Mouse (Mus musculus) heart, postnatal 10 days (tissue): ENCODE measurements around the gene Kif5a. TPM values are rescaled to one million over a fixed set of nuclear protein-coding genes. Genes with fewer than 3 reads are reported as not detected.

Source experiments
- DNase-seq, 2 experiments: peaks; one replicate each; pipeline ENCODE4 v3.0.0; 2021
- intact Hi-C: fragments of 180-260 bp; cut with DNase I; formaldehyde crosslinking; loops from one replicate; pipeline ENCODE4 v1.15.1; 2025
- total RNA-seq, 2 experiments: library from RNA; stranded (reverse); gene quantifications; 2 replicates each; pipeline ENCODE4 v1.2.3; 2021

Kif5a gene
- total RNA-seq, 2 experiments from 2014 or later, result 0.42 to 0.89 TPM

- intact Hi-C loops, result no loop called here
- no peak for DNase-seq
Observed at GRCm38 (mm10) chr10:127269884-127270283, 6.7 kb upstream of the Kif5a start.

- DNase-seq, result peak; percentile 37 to 47
- intact Hi-C loops, result no loop called here
Observed at GRCm38 (mm10) chr10:127269036-127269435, 5.9 kb upstream of the Kif5a start.

DNA sequence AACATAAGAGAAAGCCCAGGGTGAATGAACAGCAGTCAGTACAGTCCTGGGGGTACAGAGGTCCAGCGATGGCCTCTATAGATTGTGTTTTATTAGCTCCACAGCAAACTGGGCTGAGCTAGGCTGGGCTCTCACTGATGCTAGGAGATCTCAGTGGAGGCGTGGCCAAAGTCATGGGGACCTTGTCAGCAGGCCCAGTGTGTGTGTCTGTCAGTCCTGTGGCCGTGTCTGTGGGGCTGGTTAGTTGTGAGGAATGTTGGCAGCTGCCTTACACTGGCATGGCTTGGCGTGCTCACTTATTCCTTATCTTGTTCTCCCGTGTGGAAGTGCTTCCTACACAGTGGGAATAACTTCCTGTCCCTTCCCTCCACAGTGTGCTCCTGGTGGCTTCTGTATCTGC, 5.3 kb upstream of the Kif5a start:
- DNase-seq, result peak; percentile 59 to 60
- intact Hi-C loops, result no loop called here

- no peak for DNase-seq
- intact Hi-C loops, result no loop called here
Observed at GRCm38 (mm10) chr10:127267318-127267717, 4.2 kb upstream of the Kif5a start.

- intact Hi-C loops, result no loop called here
- DNase-seq, result peak; percentile 96 to 97
Observed at GRCm38 (mm10) chr10:127266112-127267091, 3.3 kb upstream of the Kif5a start, which contains the start of gene Dctn2. TSS of gene Dctn2 (plus strand) at chr10:127266368.

DNA sequence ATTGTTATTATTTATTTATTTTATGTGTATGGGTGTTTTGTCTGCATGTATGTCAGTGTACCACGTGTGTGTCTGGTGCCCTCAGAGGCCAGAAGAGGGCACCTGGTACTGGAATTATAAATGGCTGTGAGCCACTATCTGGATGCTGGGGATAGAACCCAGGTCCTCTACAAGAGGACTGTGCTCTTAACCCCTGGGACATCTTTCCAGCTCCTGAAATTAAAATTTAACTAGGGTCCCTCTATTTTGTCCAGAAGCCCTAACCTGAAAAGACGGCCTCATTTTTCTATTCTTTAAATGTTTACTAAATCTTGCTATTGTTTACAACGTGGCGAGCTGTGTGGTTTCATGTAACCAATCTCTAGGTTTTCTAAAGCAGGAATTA, 2.6 kb upstream of the Kif5a start:
- intact Hi-C loops, result loop anchor here (1.0 kb wide), 1 partner anchor 47 kb away; no protein-coding TSS in a partner anchor
- no peak for DNase-seq

- no peak for DNase-seq
- intact Hi-C loops, result loop anchor here (1.0 kb wide), 1 partner anchor 47 kb away; no protein-coding TSS in a partner anchor
Observed at GRCm38 (mm10) chr10:127264971-127265370, 1.8 kb upstream of the Kif5a start.

DNA sequence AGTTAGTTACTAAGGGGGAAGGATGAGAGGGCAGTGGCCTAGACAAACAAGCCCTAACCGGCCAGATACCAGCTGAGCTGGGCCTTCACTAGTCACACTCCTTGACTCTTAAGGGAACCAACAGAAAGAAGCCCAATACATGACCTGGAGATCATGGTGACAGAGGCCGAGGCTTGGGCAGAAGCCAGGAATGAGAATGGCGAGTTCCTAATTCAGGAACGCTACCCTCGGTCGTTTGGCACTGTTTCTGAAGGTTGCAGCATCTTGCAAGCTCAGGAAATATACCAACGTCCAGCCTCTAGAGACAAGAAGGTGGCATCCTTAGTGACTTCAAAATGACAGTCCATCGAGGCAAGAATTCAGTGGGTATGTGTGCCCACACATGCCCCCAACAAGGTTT, 1.2 kb upstream of the Kif5a start:
- DNase-seq, result no peak
- intact Hi-C loops, result no loop called here

DNA sequence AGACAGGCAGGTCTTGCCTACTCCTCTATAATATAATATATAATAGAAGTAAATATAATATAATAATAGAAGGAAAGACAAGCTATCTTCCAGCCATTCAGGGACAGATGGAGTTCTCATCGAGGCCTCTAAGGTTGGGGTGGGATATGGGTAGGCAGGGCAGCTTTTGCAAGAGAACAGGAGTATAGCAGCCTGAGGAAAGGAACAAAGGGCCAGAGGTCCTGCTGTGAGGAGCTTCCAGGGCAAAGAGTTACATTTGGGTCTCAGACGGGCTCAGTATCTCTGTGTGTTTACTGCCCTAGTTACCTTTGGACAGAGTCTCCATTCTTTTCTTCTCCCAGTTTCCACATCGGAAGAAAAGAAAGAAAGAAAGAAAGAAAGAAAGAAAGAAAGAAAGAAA, 483 bp upstream of the Kif5a start:
- DNase-seq, result no peak
- intact Hi-C loops, result no loop called here

DNA sequence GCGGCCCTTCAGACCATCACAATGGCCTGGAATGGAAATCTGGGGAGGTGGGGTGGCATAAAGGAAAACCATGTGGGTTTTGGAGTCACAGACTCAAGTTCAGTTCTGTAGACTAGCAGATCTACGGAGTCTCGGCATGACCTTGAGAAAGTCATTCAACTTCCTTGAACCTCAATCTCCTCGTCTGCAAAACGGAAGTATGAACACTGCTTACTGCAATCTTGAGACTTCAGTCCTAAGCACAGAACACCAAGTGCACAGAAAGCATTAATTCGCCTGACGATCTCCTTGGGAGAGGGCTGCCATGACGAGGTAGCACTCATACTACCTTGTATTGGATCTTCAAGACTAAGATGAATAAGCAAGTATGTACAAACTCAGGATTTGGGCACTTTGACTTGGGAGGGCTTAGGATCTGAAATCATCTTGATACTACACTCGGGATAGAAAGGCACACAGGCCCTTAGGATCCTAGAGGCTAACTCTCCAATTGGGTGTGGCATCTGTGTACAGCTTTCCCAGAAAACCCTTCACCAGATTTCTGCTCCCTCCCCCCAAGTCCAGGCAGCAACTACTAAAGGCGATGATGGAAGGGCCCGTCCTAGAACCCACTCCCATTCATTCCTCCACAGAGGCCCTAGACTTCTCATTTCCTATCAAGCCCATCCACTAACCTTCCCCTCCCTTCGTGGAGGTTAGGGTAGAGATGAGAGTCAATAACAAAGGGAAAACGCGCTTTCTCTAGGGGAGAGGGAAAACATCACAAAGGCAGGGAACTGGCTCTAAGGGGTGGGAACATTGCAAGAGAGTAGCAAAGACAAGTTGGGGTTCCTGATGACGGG, 1.2 kb downstream of the Kif5a start:
- no peak for DNase-seq
- intact Hi-C loops, result no loop called here

DNA sequence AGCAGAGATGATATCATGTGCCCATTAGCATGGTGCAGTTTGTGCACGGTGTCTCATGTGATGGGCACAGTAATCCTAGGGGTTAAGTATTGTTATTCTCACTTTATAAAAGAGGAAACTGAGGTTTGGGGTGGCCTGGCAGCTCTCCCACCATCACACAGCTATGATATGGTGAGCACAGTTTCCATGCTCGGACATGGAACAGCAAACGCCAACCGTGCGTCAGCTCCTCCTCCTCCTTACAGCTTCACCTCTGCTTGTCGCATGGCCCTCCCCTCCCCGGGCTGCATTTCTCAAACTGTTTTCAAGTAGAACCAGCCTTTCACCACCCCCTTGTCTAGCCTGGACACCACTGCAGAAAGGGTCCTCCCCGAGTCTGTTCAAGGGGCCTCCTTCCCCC, 4.7 kb downstream of the Kif5a start:
- intact Hi-C loops, result no loop called here

DNA sequence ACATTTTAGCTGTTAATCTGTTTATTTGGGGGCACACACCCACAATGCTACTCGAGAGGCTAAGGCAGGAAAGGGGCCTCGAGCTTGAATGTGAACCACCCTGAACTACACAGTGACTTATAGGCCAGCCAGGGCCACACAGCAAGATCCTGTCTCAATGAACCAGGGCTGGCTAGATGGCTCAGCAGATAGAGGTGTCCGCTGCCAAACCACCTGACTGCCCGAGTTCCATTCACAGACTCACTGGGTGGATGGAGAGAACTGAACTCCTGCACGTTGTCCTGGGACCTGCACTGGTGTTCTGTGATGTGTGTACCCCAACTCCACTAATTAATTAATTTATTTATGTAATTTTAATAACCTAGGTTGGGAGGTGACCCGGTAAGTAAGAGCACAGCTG, 5.4 kb downstream of the Kif5a start:
- no peak for DNase-seq
- intact Hi-C loops, result no loop called here

More for the DNA sequence above, 4.7 kb downstream of the Kif5a start:
- DNase-seq, result no peak

- peak; percentile 82 to 89 for DNase-seq
- intact Hi-C loops, result no loop called here
Observed at GRCm38 (mm10) chr10:127255625-127256345, 7.4 kb downstream of the Kif5a start.

GRCm38 (mm10) chr10:127250810-127251209, 12.3 kb downstream of the Kif5a start:
- intact Hi-C loops, result no loop called here
- no peak for DNase-seq

GRCm38 (mm10) chr10:127238241-127238824, 24.8 kb downstream of the Kif5a start:
- no peak for DNase-seq
- intact Hi-C loops, result no loop called here

- intact Hi-C loops, result no loop called here
Observed at GRCm38 (mm10) chr10:127236541-127236940, 26.6 kb downstream of the Kif5a start.

DNA sequence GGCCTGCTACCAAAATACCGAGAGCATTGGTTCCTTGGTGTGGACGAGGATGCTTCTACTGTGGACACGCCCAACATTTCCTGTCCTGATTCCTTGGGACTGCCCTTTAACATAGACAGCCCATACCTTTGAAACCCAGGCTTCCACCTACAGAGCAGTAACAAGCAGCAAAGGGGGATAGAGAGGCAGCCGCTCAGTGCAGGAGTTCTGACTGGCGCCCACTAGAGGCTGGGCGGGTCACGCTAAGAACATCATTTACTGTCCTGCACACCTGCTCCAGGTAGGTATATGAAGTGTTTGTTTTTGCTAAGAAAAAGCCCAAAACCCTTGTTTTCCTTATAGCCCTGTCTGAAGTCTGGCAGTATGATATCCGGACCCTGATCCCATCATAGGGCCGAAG, 30.0 kb downstream of the Kif5a start:
- intact Hi-C loops, result no loop called here

More at GRCm38 (mm10) chr10:127236541-127236940, 26.6 kb downstream of the Kif5a start:
- DNase-seq, result no peak

GRCm38 (mm10) chr10:127231741-127232140, 31.4 kb downstream of the Kif5a start:
- no peak for DNase-seq
- intact Hi-C loops, result no loop called here

More for the DNA sequence above, 30.0 kb downstream of the Kif5a start:
- no peak for DNase-seq

DNA sequence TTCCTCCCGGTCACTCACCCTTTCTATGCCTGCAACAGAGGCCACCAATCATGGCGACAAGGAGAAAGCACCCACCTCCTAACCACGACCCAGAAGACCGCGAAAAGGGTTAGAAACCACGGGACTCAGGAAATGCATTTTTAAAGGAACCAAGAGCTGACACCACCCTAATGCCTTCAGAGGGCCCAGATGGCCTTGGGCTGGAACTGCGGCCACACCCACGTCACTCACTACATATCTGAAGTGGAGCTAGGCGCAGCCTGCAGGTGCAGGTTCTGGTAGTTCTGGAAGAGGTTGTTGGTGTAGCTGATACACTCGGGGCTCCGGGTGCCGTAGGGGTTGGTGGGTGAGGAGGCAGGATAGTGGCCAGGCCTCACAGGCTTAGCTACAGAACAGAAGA, 32.5 kb downstream of the Kif5a start:
- intact Hi-C loops, result no loop called here
- DNase-seq, result no peak

GRCm38 (mm10) chr10:127228897-127229296, 34.3 kb downstream of the Kif5a start:
- peak; percentile 75 to 87 for DNase-seq
- intact Hi-C loops, result loop anchor here (1.0 to 5.0 kb wide), 2 partner anchors 52 to 107 kb away; partner anchors contain the start of gene Os9
